Mouse (Mus musculus): ENCODE measurements at regions not wholly inside any gene's neighbourhood (a gene's known extent, or its start where the extent isn't known, plus 50 kb on each side); places are given as distances from the start of the nearest gene placed in this dataset.

GRCm38 (mm10) chr17:15968331-15968730 is 137.5 kb upstream of the Rgmb start:
- no peak overlapping the region for H3K27ac ChIP-seq
- WGBS, result 90% methylated on average over 5 of the region's 5 CpGs
- H3K9me3 ChIP-seq (replicated peaks), result no peaks in the 10 kb centered on the region

GRCm38 (mm10) chr17:15955656-15956055 is 124.8 kb upstream of the Rgmb start:
- Histone ChIP-seq H3K4me3 (no peak overlapping the region), H3K27ac (no peak overlapping the region), H3K9me3 (replicated peaks) (no peaks in the 10 kb centered on the region; the same call in 1 of the 2 replicates), H3K36me3 (no peaks in the 10 kb centered on the region), H3K4me1 (no peaks in the 10 kb centered on the region), H3K27me3 (ENCODE audit: low read depth, poor library complexity, severe bottlenecking) (no peaks in the 10 kb centered on the region)
- no peak for DNase-seq (ENCODE audit: low spot score)
- WGBS, result 92% methylated on average over 2 of the region's 2 CpGs

More at GRCm38 (mm10) chr17:15968331-15968730, 137.5 kb upstream of the Rgmb start:
- DNase-seq (ENCODE audit: low spot score), result no peak
- H3K27me3 ChIP-seq (ENCODE audit: low read depth, poor library complexity, severe bottlenecking), result no peaks in the 10 kb centered on the region
- no peaks in the 10 kb centered on the region for H3K36me3 ChIP-seq
- H3K4me1 ChIP-seq, result no peaks in the 10 kb centered on the region
- no peak overlapping the region for H3K4me3 ChIP-seq

DNA sequence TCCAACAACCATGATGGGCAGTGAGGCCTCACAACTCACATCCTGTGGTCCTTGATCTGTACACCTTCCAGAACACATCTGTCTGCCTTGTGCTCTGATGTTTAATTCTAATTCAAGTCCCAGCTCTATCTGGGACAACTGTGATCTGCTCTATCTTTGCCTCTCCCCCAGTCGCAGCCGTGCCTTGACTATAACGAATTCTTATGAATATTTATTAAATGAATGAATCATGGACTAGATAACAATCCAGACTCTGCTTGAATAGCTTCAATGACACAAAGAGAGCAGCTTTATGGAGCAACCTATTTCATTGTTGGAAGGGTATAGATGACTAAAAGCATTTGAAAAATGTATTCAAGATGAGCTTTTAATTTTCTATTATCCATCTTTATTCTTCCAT is 120.8 kb upstream of the Rgmb start:
- Histone ChIP-seq H3K36me3 (no peaks in the 10 kb centered on the region), H3K9me3 (replicated peaks) (no peaks in the 10 kb centered on the region; the same call in 1 of the 2 replicates), H3K27ac (no peak overlapping the region), H3K27me3 (ENCODE audit: low read depth, poor library complexity, severe bottlenecking) (no peaks in the 10 kb centered on the region), H3K4me1 (no peaks in the 10 kb centered on the region), H3K4me3 (no peak overlapping the region)
- 93% methylated on average over 3 of the region's 3 CpGs for WGBS
- DNase-seq (ENCODE audit: low spot score), result no peak

DNA sequence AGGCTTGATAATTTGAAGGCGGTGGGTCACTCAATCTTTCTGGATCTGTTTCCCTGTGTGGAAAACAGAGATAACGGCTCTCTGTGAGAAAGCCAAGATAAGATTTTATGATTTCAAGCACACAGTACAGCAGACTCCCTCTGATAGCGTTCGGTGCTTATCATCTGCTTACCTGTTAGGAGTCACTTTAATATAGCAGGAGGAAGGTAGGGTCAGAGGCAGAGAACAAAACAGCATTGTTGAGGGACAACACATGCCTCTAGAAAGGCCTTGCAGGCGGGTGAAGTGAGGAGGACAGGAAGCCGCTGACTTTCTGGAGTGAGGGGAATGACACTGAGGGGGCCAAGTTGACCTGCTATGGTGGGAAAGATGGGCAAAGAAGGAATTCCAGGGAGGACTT is 118.9 kb upstream of the Rgmb start:
- H3K36me3 ChIP-seq, result no peaks in the 10 kb centered on the region
- DNase-seq (ENCODE audit: low spot score), result no peak
- H3K4me3 ChIP-seq, result no peak overlapping the region
- no peaks in the 10 kb centered on the region; the same call in 1 of the 2 replicates for H3K9me3 ChIP-seq (replicated peaks)
- H3K27me3 ChIP-seq (ENCODE audit: low read depth, poor library complexity, severe bottlenecking), result no peaks in the 10 kb centered on the region
- no peak overlapping the region for H3K27ac ChIP-seq
- no peaks in the 10 kb centered on the region for H3K4me1 ChIP-seq
- WGBS, result 71% methylated on average over 6 of the region's 6 CpGs

- H3K36me3 ChIP-seq, result no peaks in the 10 kb centered on the region
- H3K9me3 ChIP-seq (replicated peaks), result no peaks in the 10 kb centered on the region
- H3K4me1 ChIP-seq, result no peaks in the 10 kb centered on the region
- H3K4me3 ChIP-seq, result no peak overlapping the region
- DNase-seq (ENCODE audit: low spot score), result no peak
- no peaks in the 10 kb centered on the region for H3K27me3 ChIP-seq (ENCODE audit: low read depth, poor library complexity, severe bottlenecking)
- H3K27ac ChIP-seq, result no peak overlapping the region
- 68% methylated on average over 4 of the region's 4 CpGs for WGBS
Measured at GRCm38 (mm10) chr17:15942378-15942777, 111.5 kb upstream of the Rgmb start.

GRCm38 (mm10) chr17:15918609-15919008 is 87.8 kb upstream of the Rgmb start:
- 16% methylated on average over 4 of the region's 4 CpGs for WGBS
- peaks cover 8% of the 10 kb centered on the region for H3K4me1 ChIP-seq
- H3K27me3 ChIP-seq (ENCODE audit: low read depth, poor library complexity, severe bottlenecking), result no peaks in the 10 kb centered on the region
- no peak overlapping the region for H3K4me3 ChIP-seq
- no peaks in the 10 kb centered on the region for H3K36me3 ChIP-seq
- H3K9me3 ChIP-seq (replicated peaks), result no peaks in the 10 kb centered on the region
- DNase-seq (ENCODE audit: low spot score), result peak; percentile 31
- H3K27ac ChIP-seq, result peak overlapping the region; percentile 11; the same call in 1 of the 2 replicates

- DNase-seq (ENCODE audit: low spot score), result no peak
- Histone ChIP-seq H3K9me3 (replicated peaks) (no peaks in the 10 kb centered on the region), H3K27me3 (ENCODE audit: low read depth, poor library complexity, severe bottlenecking) (no peaks in the 10 kb centered on the region), H3K4me3 (no peak overlapping the region), H3K27ac (no peak overlapping the region), H3K36me3 (no peaks in the 10 kb centered on the region), H3K4me1 (peaks cover 3% of the 10 kb centered on the region; the same call in 1 of the 2 replicates)
- WGBS, result 79% methylated on average over 7 of the region's 7 CpGs
Measured at GRCm38 (mm10) chr17:15898689-15899419, 68.0 kb upstream of the Rgmb start.

DNA sequence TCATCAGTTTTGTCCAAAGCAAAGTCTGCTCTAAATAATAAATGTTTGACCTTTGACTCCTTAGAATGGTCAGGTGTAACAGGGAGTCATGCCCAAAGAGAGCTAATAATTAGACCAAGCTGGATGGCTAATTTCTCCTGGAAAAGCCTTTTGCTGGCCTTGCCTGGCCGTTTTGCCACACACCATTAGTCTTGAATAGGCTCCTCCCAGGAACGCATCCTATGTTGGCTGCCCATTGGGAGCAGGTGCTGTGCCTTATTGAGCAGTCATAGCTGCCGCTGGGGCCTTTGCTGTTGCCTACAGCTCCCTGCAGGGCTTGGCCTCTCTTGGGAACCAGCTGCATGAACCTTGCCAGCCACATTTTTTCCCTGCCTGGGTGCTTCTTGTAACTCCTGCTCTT is 65.1 kb upstream of the Rgmb start:
- Histone ChIP-seq H3K36me3 (no peaks in the 10 kb centered on the region), H3K9me3 (replicated peaks) (no peaks in the 10 kb centered on the region), H3K4me1 (peaks cover 16% of the 10 kb centered on the region), H3K4me3 (no peak overlapping the region), H3K27me3 (ENCODE audit: low read depth, poor library complexity, severe bottlenecking) (no peaks in the 10 kb centered on the region), H3K27ac (no peak overlapping the region)
- DNase-seq (ENCODE audit: low spot score), result no peak
- WGBS, result 53% methylated on average over 3 of the region's 3 CpGs

- Histone ChIP-seq H3K36me3 (no peaks in the 10 kb centered on the region), H3K27ac (no peak overlapping the region), H3K4me1 (peaks cover 16% of the 10 kb centered on the region), H3K27me3 (ENCODE audit: low read depth, poor library complexity, severe bottlenecking) (no peaks in the 10 kb centered on the region), H3K9me3 (replicated peaks) (no peaks in the 10 kb centered on the region), H3K4me3 (no peak overlapping the region)
- no peak for DNase-seq (ENCODE audit: low spot score)
- WGBS, result 79% methylated on average over 4 of the region's 4 CpGs
Measured at GRCm38 (mm10) chr17:15891896-15892675, 61.2 kb upstream of the Rgmb start.

DNA sequence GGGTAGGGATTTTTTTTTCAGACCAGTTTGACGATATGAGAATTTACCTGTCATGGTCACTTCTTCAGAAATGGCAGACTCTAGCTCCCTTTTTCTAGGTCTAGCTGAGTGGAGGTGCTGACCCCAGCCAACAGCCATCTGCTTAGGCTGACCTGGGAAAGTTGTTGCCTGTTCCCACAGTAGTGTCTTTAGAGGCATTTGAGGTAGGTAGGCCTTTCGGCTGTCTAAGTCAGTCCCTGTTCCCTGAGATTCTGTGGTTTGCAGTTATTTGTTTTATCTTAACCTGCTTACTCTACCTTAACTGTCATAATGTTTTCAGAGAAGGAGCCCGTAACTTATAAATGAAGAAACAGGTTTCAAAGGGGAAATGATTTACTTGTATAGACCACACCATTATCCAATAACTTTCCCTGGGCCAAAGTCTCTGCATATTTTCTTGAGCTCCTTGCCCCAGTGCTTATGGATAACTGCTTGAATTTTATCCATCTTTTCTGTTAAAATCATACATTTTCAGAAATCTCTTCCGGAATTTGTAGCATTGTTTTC is 59.8 kb upstream of the Rgmb start:
- Histone ChIP-seq H3K4me3 (no peak overlapping the region), H3K27ac (no peak overlapping the region)
- 96% methylated on average over 4 of the region's 4 CpGs for WGBS

GRCm38 (mm10) chr17:15882803-15883202 is 52.0 kb upstream of the Rgmb start:
- Histone ChIP-seq H3K4me3 (no peak overlapping the region), H3K9me3 (replicated peaks) (no peaks in the 10 kb centered on the region), H3K4me1 (no peaks in the 10 kb centered on the region), H3K36me3 (no peaks in the 10 kb centered on the region), H3K27me3 (ENCODE audit: low read depth, poor library complexity, severe bottlenecking) (no peaks in the 10 kb centered on the region), H3K27ac (no peak overlapping the region)
- 91% methylated on average over 7 of the region's 7 CpGs for WGBS
- DNase-seq (ENCODE audit: low spot score), result no peak

More for the DNA sequence above, 59.8 kb upstream of the Rgmb start:
- Histone ChIP-seq H3K4me1 (peaks cover 13% of the 10 kb centered on the region; the same call in 1 of the 2 replicates), H3K36me3 (no peaks in the 10 kb centered on the region), H3K9me3 (replicated peaks) (no peaks in the 10 kb centered on the region), H3K27me3 (ENCODE audit: low read depth, poor library complexity, severe bottlenecking) (no peaks in the 10 kb centered on the region)
- no peak for DNase-seq (ENCODE audit: low spot score)

- WGBS, result 90% methylated on average over 2 of the region's 2 CpGs
- no peak for DNase-seq (ENCODE audit: low spot score)
- Histone ChIP-seq H3K27me3 (ENCODE audit: low read depth, poor library complexity, severe bottlenecking) (no peaks in the 10 kb centered on the region), H3K9me3 (replicated peaks) (no peaks in the 10 kb centered on the region), H3K27ac (no peak overlapping the region), H3K4me1 (no peaks in the 10 kb centered on the region), H3K4me3 (no peak overlapping the region), H3K36me3 (no peaks in the 10 kb centered on the region)
Measured at GRCm38 (mm10) chr17:15882245-15882644, 51.4 kb upstream of the Rgmb start.

Data from limb, embryonic 10.5 days (tissue).